Mouse (Mus musculus) mouse embryonic stem cell (cell line): ENCODE measurements around the gene Gm21028.
"Not testable (repeated sequence)": the region's sequence is repeated elsewhere in the genome, so short reads cannot be mapped to it uniquely, and the experiment has no call there.

ENCODE experiments used
- in situ Hi-C, 2 experiments: fragments of 300-500 bp; cut with MboI; formaldehyde crosslinking; loops; 1 replicate in 1 of 2; 3 replicates in 1 of 2; pipeline ENCODE4 v1.14.3; 2019 to 2020; ENCODE audit warnings: low sequenced_read_pairs in 2 of 2, low pct_unique_long_range_greater_than_20kb in 1 of 2, mixed read lengths in 1 of 2; ENCODE audit not compliant: unreplicated experiment in 1 of 2

The Gm21028 gene

GRCm38 (mm10) chr7:42578488-42578887, at the start of gene Gm21028:
TSS of gene Gm21028 (minus strand) at chr7:42578588.
- in situ Hi-C loops = no loop called here

- in situ Hi-C loops = not testable (repeated sequence)
Observed at GRCm38 (mm10) chr7:42595666-42596065, 17.3 kb upstream of the Gm21028 start.

- in situ Hi-C loops = not testable (repeated sequence)
Observed at GRCm38 (mm10) chr7:42592413-42592812, 14.0 kb upstream of the Gm21028 start, which contains the start of gene Zfp977. TSS of gene Zfp977 (minus strand) at chr7:42592547.

- in situ Hi-C loops = not testable (repeated sequence)
Observed at GRCm38 (mm10) chr7:42591311-42591710, 12.9 kb upstream of the Gm21028 start.

- in situ Hi-C loops = no loop called here
Observed at GRCm38 (mm10) chr7:42551766-42552165, 26.6 kb downstream of the Gm21028 start.
